Mouse (Mus musculus) olfactory bulb, adult 2 months (tissue): ENCODE results near the gene Col1a1.

Source experiments
- CTCF ChIP-seq: fragments of 200-500 bp; IDR thresholded peaks from 2 replicates; pipeline ENCODE4 v1.5.1; 2012; ENCODE audit warnings: low read depth, mild to moderate bottlenecking, low read length, moderate library complexity; ENCODE audit not compliant: insufficient read depth
- POLR2A ChIP-seq: fragments of 200-500 bp; IDR thresholded peaks from 2 replicates; pipeline ENCODE4 v1.6.1; 2012; ENCODE audit warnings: mild to moderate bottlenecking, low read depth, low read length, moderate library complexity; ENCODE audit not compliant: insufficient read depth

DNA sequence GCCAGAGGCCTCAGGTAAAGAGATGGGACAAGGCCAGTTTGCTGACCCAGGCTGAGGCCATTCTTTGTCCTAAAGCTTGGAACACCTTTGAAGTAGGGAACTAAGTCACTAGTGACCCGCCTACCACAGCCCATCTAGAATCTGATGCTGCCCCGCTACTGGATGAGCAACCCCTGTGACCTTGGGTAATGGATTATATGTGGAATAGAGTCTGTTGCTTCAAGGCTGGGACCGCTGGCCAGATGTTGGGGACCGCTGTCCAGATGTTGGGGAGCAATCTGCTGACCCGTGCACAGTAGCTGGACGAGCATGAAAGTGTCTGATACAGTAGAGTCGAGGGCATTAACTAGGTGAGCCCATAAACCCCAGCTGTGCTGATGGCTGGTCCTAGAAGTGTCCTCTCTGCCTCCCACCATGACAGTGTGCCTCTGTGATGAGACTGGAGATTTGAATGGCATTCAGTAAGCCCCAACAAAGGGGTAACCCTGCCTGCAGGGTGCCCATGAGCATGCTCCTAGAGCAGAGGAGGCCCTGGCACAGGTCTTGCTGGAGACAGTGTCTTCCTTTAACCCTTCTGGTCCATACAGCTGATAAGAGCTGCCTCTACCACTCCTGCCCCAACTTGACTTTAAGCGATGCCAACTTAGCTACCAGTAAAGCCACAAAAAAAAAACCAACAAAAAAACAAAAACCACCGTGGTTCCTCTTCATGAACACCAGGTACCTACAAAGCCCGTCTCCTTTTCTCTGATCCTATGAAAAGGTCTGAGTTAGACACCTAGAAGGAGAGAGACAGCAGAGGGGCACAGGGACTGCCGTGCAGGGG, 59.1 kb downstream of the Col1a1 start:
- no peak for TF ChIP-seq CTCF
- TF ChIP-seq POLR2A = no peak
